Mouse (Mus musculus): ENCODE data around the gene Gm20883. TPM values are rescaled to one million over a fixed set of nuclear protein-coding genes. Genes with fewer than 3 reads are reported as not detected.
"Not testable (repeated sequence)": the region's sequence is repeated elsewhere in the genome, so short reads cannot be mapped to it uniquely, and the experiment has no call there.

Gene Gm20883
- not detected in 2 replicates for polyA plus RNA-seq (2015; fragmentation: Nextera tagmentation; extraction: Ambion mirVana)

- ATAC-seq (ENCODE audit: low read depth); H3K9ac ChIP-seq (ENCODE audit: low read depth, low read length): not testable (repeated sequence)
- no CpG with 5 or more reads among the region's 6 CpGs for WGBS (ENCODE audit: insufficient replicate concordance)
Measured at GRCm38 (mm10) chrY:50607951-50608350, at the start of gene Gm20883. TSS of gene Gm20883 (plus strand) at chrY:50608251.

More at GRCm38 (mm10) chrY:50607951-50608350, at the start of gene Gm20883:
- not testable (repeated sequence) for H3K9me3 ChIP-seq (replicated peaks; ENCODE audit: control insufficient read depth, low read length); H3K27me3 ChIP-seq (ENCODE audit: control insufficient read depth, insufficient read depth, low read depth, low read length); H3K4me3 ChIP-seq (ENCODE audit: low read depth, low read length); H3K27ac ChIP-seq (ENCODE audit: low read length); H3K36me3 ChIP-seq (ENCODE audit: control insufficient read depth, insufficient read depth); H3K4me1 ChIP-seq (ENCODE audit: control insufficient read depth, low read depth, low read length); H3K4me2 ChIP-seq (ENCODE audit: low read depth, low read length)

Measured in liver, embryonic 16.5 days (tissue).